Mouse (Mus musculus) cerebellum, adult 2 months (tissue): ENCODE data around the gene 1700022I11Rik. TPM values are rescaled to one million over a fixed set of nuclear protein-coding genes. Genes with fewer than 3 reads are reported as not detected.
"Not testable (repeated sequence)": the region's sequence is repeated elsewhere in the genome, so short reads cannot be mapped to it uniquely, and the experiment has no call there.

Source experiments
- DNase-seq, 2 experiments: peaks; one replicate each; pipeline ENCODE4 v3.0.0; 2021
- H3K27ac ChIP-seq: fragments of 200-500 bp; 2 replicates; pipeline ENCODE4 v1.5.1; 2012; ENCODE audit warnings: low read length, control low read depth, inconsistent platforms; ENCODE audit not compliant: insufficient read depth
- H3K27me3 ChIP-seq: fragments of 200-500 bp; 2 replicates; pipeline ENCODE4 v1.6.1; 2012; ENCODE audit warnings: inconsistent platforms, mild to moderate bottlenecking, low read length, moderate library complexity; ENCODE audit not compliant: control insufficient read depth, insufficient read depth
- H3K4me1 ChIP-seq: fragments of 200-500 bp; 2 replicates; pipeline ENCODE4 v1.6.1; 2011; ENCODE audit warnings: low read length; ENCODE audit not compliant: control insufficient read depth, insufficient read depth
- H3K4me3 ChIP-seq: fragments of 200-500 bp; replicated peaks from 2 replicates; pipeline ENCODE3; 2011; ENCODE audit warnings: mild to moderate bottlenecking, low read depth, low read length, control low read depth; ENCODE audit not compliant: insufficient read depth
- CTCF ChIP-seq: fragments of 200-500 bp; IDR thresholded peaks from 2 replicates; pipeline ENCODE4 v1.5.1; 2011; ENCODE audit warnings: low read depth, mild to moderate bottlenecking, control low read depth, low read length, moderate library complexity, borderline replicate concordance; ENCODE audit not compliant: insufficient read depth
- POLR2A ChIP-seq: fragments of 200-500 bp; IDR thresholded peaks from 2 replicates; pipeline ENCODE4 v1.6.1; 2011; ENCODE audit warnings: low read length, control low read depth, borderline replicate concordance; ENCODE audit not compliant: insufficient read depth
- WGBS: fragments of 180-500 bp; shearing (Covaris S2); methylation state at CpG from one replicate; pipeline ENCODE4 v1.1.7; 2018; 5-methylcytosine and 5-hydroxymethylcytosine counted together
- polyA plus RNA-seq: library from polyadenylated mRNA; depleted of rRNA; stranded (reverse); fragments of >200 nt; gene quantifications from 2 replicates; pipeline ENCODE4 v1.2.3, GENCODE M21; 2012

1700022I11Rik gene
- polyA plus RNA-seq, 1 experiment, result not detected

- Histone ChIP-seq H3K4me3 (no peak overlapping the region), H3K4me1 (no peaks in the 10 kb centered on the region), H3K27me3 (no peaks in the 10 kb centered on the region), H3K27ac (no peak overlapping the region)
- WGBS, result 31% methylated on average over 2 of the region's 2 CpGs
- DNase-seq, result no peak
- TF ChIP-seq POLR2A (no peak), CTCF (no peak)
Measured at GRCm38 (mm10) chr4:42998022-42998421, 28.6 kb downstream of the 1700022I11Rik start.

- Histone ChIP-seq H3K4me3 (peak overlapping the region; percentile 74), H3K4me1 (no peaks in the 10 kb centered on the region), H3K27ac (peak overlapping the region; percentile 81), H3K27me3 (no peaks in the 10 kb centered on the region)
- DNase-seq, result peak; percentile 73 to 77
- WGBS, result under 1% methylated on average over 51 of the region's 51 CpGs
- TF ChIP-seq POLR2A, result no peak
- TF ChIP-seq CTCF, result no peak
Measured at GRCm38 (mm10) chr4:42999451-43000140, 30.2 kb downstream of the 1700022I11Rik start.

GRCm38 (mm10) chr4:43000141-43000986, 31.0 kb downstream of the 1700022I11Rik start, which contains the start of gene Vcp:
TSS of gene Vcp (minus strand) at chr4:43000507.
- H3K27me3 ChIP-seq, H3K4me1 ChIP-seq: not testable (repeated sequence)
- WGBS, result 1% methylated on average over 54 of the region's 56 CpGs
- DNase-seq, result peak; percentile 99 to 100
- Histone ChIP-seq H3K27ac (peak within 1 kb of the TSS; percentile 81), H3K4me3 (peak within 1 kb of the TSS; percentile 74)

- Histone ChIP-seq H3K27me3 (no peaks in the 10 kb centered on the region), H3K4me3 (no peak overlapping the region), H3K4me1 (no peaks in the 10 kb centered on the region), H3K27ac (no peak overlapping the region)
- 91% methylated on average over 2 of the region's 2 CpGs for WGBS
- TF ChIP-seq CTCF, result no peak
- no peak for TF ChIP-seq POLR2A
- DNase-seq, result no peak
Measured at GRCm38 (mm10) chr4:43001272-43001671, 31.9 kb downstream of the 1700022I11Rik start.

GRCm38 (mm10) chr4:43002756-43003439, 33.5 kb downstream of the 1700022I11Rik start:
- H3K27me3 ChIP-seq, result no peaks in the 10 kb centered on the region
- DNase-seq, result peak in 1 of 2 experiments; percentile 19
- no peak overlapping the region for H3K27ac ChIP-seq
- WGBS, result 62% methylated on average over 12 of the region's 12 CpGs
- H3K4me1 ChIP-seq, result no peaks in the 10 kb centered on the region
- TF ChIP-seq POLR2A (no peak), CTCF (no peak)
- H3K4me3 ChIP-seq, result no peak overlapping the region

DNA sequence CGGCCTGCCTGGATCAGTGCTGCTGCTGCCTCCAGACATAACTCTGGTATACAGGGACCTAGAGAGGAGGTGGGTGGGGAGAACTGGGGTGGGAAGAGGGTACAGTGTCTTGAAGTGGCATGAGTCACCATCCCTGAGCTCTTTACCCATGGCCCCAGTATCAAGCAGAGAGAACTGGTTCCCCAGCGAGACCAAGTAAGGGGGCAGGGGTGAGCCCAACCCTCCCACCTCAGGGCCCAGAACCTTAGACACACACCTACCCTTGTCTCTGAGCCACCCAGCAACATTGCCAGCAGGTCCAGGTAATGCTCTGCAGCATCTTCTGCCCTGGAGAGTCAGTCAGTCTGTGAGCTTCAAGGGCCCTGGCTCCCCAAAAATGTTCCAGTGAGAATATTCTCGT, 35.5 kb downstream of the 1700022I11Rik start:
- Histone ChIP-seq H3K4me3 (no peak overlapping the region), H3K4me1 (no peaks in the 10 kb centered on the region; the same call in 1 of the 2 replicates), H3K27me3 (no peaks in the 10 kb centered on the region), H3K27ac (no peak overlapping the region)
- DNase-seq, result no peak
- WGBS, result 94% methylated on average over 3 of the region's 3 CpGs
- TF ChIP-seq CTCF, result no peak
- TF ChIP-seq POLR2A, result no peak

GRCm38 (mm10) chr4:43005765-43006164, 36.4 kb downstream of the 1700022I11Rik start:
- DNase-seq, result peak in 1 of 2 experiments; percentile 55
- no peaks in the 10 kb centered on the region; the same call in 1 of the 2 replicates for H3K4me1 ChIP-seq
- no peak overlapping the region for H3K27ac ChIP-seq
- TF ChIP-seq CTCF (peak; percentile 25; the same call in 1 of the 2 replicates), POLR2A (no peak)
- WGBS, result 52% methylated on average over 2 of the region's 2 CpGs
- no peaks in the 10 kb centered on the region for H3K27me3 ChIP-seq
- H3K4me3 ChIP-seq, result no peak overlapping the region
